Mouse (Mus musculus) neural tube, embryonic 13.5 days (tissue): ENCODE data around the gene Kat8. TPM values are rescaled to one million over a fixed set of nuclear protein-coding genes. Genes with fewer than 3 reads are reported as not detected.
A peak's percentile ranks its signal among the peaks of the same experiment; 100 is the strongest.

Experiments used
- ATAC-seq: fragments of 200-750 bp; cut with Nextera tagmentation; 2 replicates; pipeline ENCODE4 v1.8.0; 2017; ENCODE audit warnings: low read depth, mild to moderate bottlenecking, moderate TSS enrichment, moderate library complexity
- H3K27ac ChIP-seq: fragments of 300-500 bp; sonication (generic); replicated peaks from 2 replicates; pipeline ENCODE4 v1.5.1; 2015; ENCODE audit warnings: moderate library complexity, mild to moderate bottlenecking, inconsistent platforms
- H3K27me3 ChIP-seq: fragments of 300-500 bp; sonication (generic); 2 replicates; pipeline ENCODE4 v1.6.1; 2015; ENCODE audit warnings: mild to moderate bottlenecking, inconsistent platforms
- H3K36me3 ChIP-seq: fragments of 300-500 bp; sonication (generic); 2 replicates; pipeline ENCODE4 v1.6.1; 2015; ENCODE audit warnings: mild to moderate bottlenecking, inconsistent platforms
- H3K4me1 ChIP-seq: fragments of 300-500 bp; sonication (generic); replicated peaks from 2 replicates; pipeline ENCODE4 v1.6.1; 2015; ENCODE audit warnings: inconsistent platforms
- H3K4me2 ChIP-seq: fragments of 300-500 bp; sonication (generic); 2 replicates; pipeline ENCODE4 v1.6.1; 2015; ENCODE audit warnings: inconsistent platforms, mild to moderate bottlenecking, moderate library complexity
- H3K4me3 ChIP-seq: fragments of 300-500 bp; sonication (generic); 2 replicates; pipeline ENCODE4 v1.5.1; 2015; ENCODE audit warnings: mild to moderate bottlenecking, inconsistent platforms
- H3K9ac ChIP-seq: fragments of 300-500 bp; sonication (generic); 2 replicates; pipeline ENCODE4 v1.6.1; 2015; ENCODE audit warnings: moderate library complexity, mild to moderate bottlenecking, inconsistent platforms
- H3K9me3 ChIP-seq: fragments of 300-500 bp; sonication (generic); 2 replicates; pipeline ENCODE4 v1.6.1; 2016; ENCODE audit warnings: inconsistent platforms
- WGBS: fragments of 180-500 bp; shearing (Covaris S2); methylation state at CpG from one replicate; pipeline ENCODE4 v1.1.7; 2015; 5-methylcytosine and 5-hydroxymethylcytosine counted together
- polyA plus RNA-seq: library from polyadenylated mRNA; unstranded; fragments of >200 nt; fragmentation: Nextera tagmentation; extraction: Ambion mirVana; gene quantifications from 2 replicates; pipeline ENCODE4 v1.2.1, GENCODE M21; 2015

The Kat8 gene
- polyA plus RNA-seq, 1 experiment from 2014 or later: 47.1 TPM

DNA sequence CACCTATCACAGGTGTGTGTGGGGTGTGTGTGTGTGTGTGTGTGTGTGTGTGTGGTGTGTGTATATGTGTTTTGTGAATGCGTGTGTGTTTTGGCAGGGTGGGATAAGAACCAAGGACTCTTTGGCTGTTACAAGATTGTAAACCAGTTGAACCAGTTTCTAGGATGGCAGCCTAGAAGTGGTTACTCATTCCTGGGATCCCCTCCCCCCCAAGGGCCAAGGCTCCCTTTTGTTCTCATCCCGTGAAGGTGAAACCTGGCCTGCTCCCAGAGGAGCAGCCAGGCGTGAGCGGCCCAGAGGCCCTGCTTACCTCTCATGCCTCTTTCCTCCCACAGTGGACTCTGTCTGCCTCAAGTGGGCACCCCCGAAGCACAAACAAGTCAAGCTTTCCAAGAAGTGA is 12.9 kb downstream of the Kat8 start:
- Histone ChIP-seq H3K9ac (no peak overlapping the region), H3K27me3 (peaks cover 27% of the 10 kb centered on the region), H3K27ac (no peak overlapping the region), H3K4me3 (no peak overlapping the region), H3K9me3 (no peaks in the 10 kb centered on the region), H3K36me3 (peaks cover 70% of the 10 kb centered on the region), H3K4me1 (peaks cover 6% of the 10 kb centered on the region; the same call in 1 of the 2 replicates), H3K4me2 (no peak overlapping the region)
- WGBS: 82% methylated on average over 5 of the region's 5 CpGs
- ATAC-seq: no peak

DNA sequence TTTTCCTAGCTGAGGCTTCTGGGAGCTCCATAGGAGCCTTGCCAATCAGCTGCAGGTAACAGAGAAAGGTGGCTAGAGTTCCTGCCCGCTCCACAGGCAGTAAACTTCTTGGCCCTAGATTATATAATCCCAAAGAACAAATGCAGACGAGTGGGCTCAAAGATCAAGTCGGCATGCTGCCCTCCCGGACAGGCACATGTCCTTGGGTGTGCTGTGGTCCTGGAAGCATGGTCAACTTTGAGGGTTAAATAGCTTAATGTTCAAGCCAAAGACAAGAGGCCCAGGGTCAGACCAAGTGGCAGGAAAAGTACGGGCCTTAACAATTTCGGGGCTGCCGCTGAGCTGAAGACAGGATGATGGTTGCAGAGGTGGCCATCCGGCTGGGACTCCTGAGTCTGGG is 13.8 kb downstream of the Kat8 start:
- WGBS: 92% methylated on average over 8 of the region's 8 CpGs
- Histone ChIP-seq H3K9me3 (no peaks in the 10 kb centered on the region), H3K4me1 (peaks cover 6% of the 10 kb centered on the region; the same call in 1 of the 2 replicates), H3K27ac (no peak overlapping the region), H3K4me2 (no peak overlapping the region), H3K27me3 (peaks cover 32% of the 10 kb centered on the region), H3K36me3 (peaks cover 62% of the 10 kb centered on the region), H3K4me3 (no peak overlapping the region), H3K9ac (no peak overlapping the region)
- ATAC-seq: no peak

DNA sequence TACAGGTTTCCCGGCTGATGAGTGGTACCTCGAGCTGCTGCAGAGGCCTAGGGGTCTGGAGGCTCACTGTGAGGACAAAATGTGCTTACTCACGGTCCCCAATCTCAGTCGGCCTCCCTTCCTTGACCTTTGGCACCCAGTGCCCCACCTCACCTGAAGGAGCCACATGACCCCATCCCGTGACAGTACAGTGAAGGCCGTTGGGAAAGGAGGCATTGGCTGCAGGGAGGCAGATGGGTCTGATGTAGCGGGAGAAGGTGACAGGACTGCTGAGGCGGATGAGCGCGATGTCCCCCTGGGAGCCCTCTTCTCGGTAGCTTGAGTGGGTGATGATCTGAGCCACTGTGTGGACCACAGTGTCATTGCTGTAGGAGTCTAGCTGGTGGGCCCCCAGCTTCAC is 14.5 kb downstream of the Kat8 start:
- Histone ChIP-seq H3K4me3 (no peak overlapping the region), H3K4me1 (peaks cover 6% of the 10 kb centered on the region; the same call in 1 of the 2 replicates), H3K36me3 (peaks cover 56% of the 10 kb centered on the region), H3K4me2 (no peak overlapping the region), H3K27ac (no peak overlapping the region), H3K9me3 (no peaks in the 10 kb centered on the region), H3K27me3 (peaks cover 38% of the 10 kb centered on the region), H3K9ac (no peak overlapping the region)
- no peak for ATAC-seq
- WGBS: 89% methylated on average over 11 of the region's 11 CpGs

DNA sequence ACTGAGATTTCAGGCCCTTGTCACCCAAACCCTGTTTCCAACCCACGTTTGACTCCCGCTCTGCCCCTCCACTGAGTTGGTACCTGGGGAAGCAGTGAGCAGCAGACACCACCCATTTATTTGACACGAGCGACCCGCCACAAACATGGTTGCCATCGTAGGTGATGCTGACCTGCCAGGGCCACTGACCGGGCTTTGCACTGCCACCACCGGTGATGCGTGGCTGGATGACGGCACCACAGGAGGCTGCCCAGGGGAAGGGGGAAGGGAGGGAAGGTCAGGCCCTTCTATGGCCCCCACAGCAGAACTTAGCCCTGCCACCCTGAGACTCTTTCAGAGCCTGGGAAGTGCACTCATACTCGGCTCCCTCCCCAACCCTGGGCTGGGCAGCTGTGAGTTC is 15.4 kb downstream of the Kat8 start:
- ATAC-seq: no peak
- peaks cover 47% of the 10 kb centered on the region for H3K36me3 ChIP-seq
- H3K4me3 ChIP-seq: no peak overlapping the region
- H3K4me2 ChIP-seq: no peak overlapping the region
- WGBS: 84% methylated on average over 11 of the region's 11 CpGs
- no peak overlapping the region for H3K9ac ChIP-seq
- H3K4me1 ChIP-seq: peaks cover 6% of the 10 kb centered on the region; the same call in 1 of the 2 replicates
- no peaks in the 10 kb centered on the region for H3K9me3 ChIP-seq
- no peak overlapping the region for H3K27ac ChIP-seq
- peaks cover 38% of the 10 kb centered on the region for H3K27me3 ChIP-seq

DNA sequence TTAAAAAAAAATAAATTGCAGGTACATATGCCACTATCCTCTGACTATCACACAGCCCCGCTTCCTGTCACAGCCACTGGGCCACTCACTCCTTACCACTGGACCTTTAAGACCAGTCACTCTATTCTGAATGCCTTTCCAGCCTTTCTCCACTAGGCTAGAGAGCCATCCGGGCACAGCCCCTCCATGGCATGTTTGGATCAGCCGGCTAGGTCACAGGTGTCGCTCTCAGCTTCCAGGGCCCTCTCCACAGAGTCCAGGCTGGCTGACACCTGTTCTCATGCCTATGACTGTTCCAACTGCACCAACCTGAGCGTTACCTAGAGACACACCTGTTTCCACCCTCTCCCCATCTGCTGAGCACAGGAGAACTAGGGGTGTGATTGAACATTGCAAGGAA is 16.3 kb downstream of the Kat8 start:
- 60% methylated on average over 5 of the region's 5 CpGs for WGBS
- no peak overlapping the region for H3K27ac ChIP-seq
- peaks cover 38% of the 10 kb centered on the region for H3K27me3 ChIP-seq
- H3K4me2 ChIP-seq: no peak overlapping the region
- no peak overlapping the region for H3K9ac ChIP-seq
- H3K9me3 ChIP-seq: no peaks in the 10 kb centered on the region
- no peak overlapping the region for H3K4me3 ChIP-seq
- no peak for ATAC-seq
- peaks cover 38% of the 10 kb centered on the region for H3K36me3 ChIP-seq
- H3K4me1 ChIP-seq: peaks cover 6% of the 10 kb centered on the region; the same call in 1 of the 2 replicates

DNA sequence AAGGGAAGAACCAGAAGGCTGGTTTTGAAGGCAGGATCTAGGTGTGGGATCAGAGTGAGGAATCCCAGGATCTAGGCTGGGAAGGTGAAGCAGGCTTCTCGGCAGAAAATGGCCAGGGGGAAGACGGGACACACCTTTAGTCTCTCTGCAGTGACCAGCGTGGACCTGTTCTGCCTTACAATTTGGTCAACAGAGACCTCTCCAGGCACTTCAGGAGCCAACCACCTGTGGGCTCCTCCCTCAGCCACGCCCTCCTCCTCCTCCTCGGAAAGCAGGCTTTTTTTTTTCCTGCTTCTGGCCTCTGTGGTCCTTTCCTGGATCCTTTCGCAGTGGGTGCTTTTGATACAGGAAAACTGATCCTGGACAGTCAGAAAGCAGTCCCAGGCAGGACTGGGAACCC is 17.6 kb downstream of the Kat8 start, which contains the start of gene Prss8:
TSS of gene Prss8 (minus strand) at position 182 of the 400 bp plus-strand sequence.
- peaks cover 25% of the 10 kb centered on the region for H3K36me3 ChIP-seq
- H3K27ac ChIP-seq: no peak within 1 kb of the TSS
- peaks cover 14% of the 10 kb centered on the region for H3K4me1 ChIP-seq
- peak within 1 kb of the TSS; percentile 43; the same call in 1 of the 2 replicates for H3K9ac ChIP-seq
- no peak for ATAC-seq
- peaks cover 38% of the 10 kb centered on the region for H3K27me3 ChIP-seq
- H3K9me3 ChIP-seq: no peaks in the 10 kb centered on the region
- no peak within 1 kb of the TSS; the same call in 1 of the 2 replicates for H3K4me3 ChIP-seq
- H3K4me2 ChIP-seq: peak within 1 kb of the TSS; percentile 30
- 9% methylated on average over 6 of the region's 6 CpGs for WGBS

DNA sequence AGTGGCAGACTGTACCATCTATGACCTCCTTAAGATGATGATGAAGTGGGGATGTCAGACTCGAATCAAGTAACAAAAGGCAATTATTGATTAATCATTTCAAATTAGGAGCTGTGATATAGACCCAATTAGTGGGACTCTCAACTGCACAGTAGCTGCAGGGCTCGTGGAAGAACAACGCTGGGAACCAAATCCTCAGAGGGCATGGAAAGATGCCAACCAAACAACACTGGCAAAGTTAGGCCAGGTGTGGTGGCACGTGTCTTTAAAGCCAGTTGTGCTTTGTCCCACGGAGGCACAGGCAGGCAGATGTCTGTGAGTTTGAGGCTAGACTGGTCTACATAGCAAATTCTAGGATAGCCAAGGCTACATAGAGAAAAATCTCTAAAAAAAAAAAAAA is 18.3 kb downstream of the Kat8 start:
- WGBS: 77% methylated on average over 5 of the region's 5 CpGs
- no peak overlapping the region for H3K9ac ChIP-seq
- H3K27ac ChIP-seq: no peak overlapping the region
- no peaks in the 10 kb centered on the region for H3K9me3 ChIP-seq
- no peak overlapping the region for H3K4me2 ChIP-seq
- H3K27me3 ChIP-seq: peaks cover 38% of the 10 kb centered on the region
- H3K4me1 ChIP-seq: peaks cover 15% of the 10 kb centered on the region
- peaks cover 18% of the 10 kb centered on the region for H3K36me3 ChIP-seq
- no peak for ATAC-seq
- H3K4me3 ChIP-seq: no peak overlapping the region

DNA sequence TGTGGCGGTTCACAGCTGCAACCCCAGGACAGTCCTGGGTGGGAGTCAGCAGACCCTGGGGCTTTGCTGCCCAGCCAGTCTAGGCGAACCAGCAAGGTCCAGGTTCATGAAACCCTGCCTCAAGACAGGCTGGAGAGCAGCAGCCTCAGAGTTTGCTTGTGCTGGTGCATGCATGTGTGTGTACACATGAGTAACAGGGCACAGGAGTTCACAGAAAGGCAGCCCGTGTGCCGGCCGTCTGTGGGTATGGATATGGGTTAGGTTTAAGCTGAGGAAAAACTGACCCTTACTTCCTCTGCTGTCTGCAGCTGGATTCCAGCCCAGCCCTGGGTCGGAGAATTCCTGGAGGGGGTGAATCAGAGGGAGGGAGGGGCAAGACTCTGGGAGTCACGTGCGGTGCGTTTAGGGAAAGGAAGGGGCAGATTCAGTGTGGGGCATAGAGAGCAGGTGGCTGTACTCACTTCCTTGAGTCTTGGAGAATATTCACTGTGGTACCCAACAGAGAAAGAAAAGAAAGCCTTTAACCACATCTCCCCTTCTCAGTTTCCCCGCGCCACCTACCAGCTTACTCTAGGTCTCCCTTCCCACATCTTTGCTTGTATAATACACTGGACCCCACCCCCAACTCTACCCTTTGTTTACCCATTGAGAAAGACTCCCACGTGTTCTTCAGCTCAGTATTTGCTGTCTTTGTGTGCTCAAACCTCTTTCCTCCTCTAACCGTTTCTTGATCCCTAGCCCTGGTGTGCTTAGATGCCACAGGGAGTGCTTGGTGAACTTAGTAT is 19.2 kb downstream of the Kat8 start:
- Histone ChIP-seq H3K4me3 (no peak overlapping the region), H3K4me1 (peaks cover 23% of the 10 kb centered on the region), H3K27ac (no peak overlapping the region), H3K9ac (no peak overlapping the region), H3K27me3 (peaks cover 38% of the 10 kb centered on the region), H3K9me3 (no peaks in the 10 kb centered on the region), H3K36me3 (peaks cover 9% of the 10 kb centered on the region), H3K4me2 (no peak overlapping the region)
- no peak for ATAC-seq
- WGBS: 49% methylated on average over 13 of the region's 13 CpGs

DNA sequence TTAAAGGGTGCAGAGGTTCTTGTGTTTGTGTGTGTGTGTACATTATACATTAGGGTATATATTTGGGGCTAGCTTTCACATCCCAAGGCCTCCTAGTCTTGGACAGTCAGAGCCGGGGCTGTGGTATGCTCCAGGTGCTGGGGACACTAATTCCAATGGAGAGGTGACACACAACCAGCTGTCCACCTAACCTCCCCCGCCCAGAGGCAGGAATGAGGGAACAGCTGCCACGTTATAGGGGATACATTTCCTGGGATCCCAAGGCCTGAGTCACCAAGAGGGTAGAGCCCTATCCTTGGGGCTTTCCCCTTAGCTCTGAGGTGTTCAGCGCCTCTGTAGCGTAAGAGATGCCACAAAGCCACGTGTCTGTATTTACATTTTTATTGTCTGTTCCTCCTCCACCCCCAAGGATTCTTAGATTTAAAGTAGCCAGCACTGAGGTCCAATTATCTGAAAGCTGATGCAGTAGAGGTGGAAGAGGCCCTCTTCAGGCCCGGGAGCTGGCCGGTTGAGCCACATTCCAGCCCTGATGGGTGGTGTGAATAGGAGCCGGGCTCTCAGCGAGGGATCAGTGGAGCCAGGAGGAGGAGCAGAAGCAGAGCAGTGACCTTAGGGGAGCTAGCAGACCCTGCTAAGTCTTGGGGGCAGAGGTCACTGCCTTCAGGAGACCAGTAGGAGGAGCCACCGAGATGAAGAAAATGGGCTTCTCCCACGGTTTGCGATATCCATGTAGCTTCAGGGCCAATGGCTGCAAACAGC is 20.1 kb downstream of the Kat8 start:
- Histone ChIP-seq H3K27ac (no peak overlapping the region), H3K9ac (0 out of 2 replicates have a peak overlapping the region, but pooled peaks have one; percentile 31), H3K4me2 (no peak overlapping the region), H3K4me3 (no peak overlapping the region), H3K36me3 (no peaks in the 10 kb centered on the region), H3K9me3 (no peaks in the 10 kb centered on the region), H3K4me1 (peaks cover 24% of the 10 kb centered on the region), H3K27me3 (peaks cover 38% of the 10 kb centered on the region)
- no peak for ATAC-seq
- 24% methylated on average over 13 of the region's 13 CpGs for WGBS

DNA sequence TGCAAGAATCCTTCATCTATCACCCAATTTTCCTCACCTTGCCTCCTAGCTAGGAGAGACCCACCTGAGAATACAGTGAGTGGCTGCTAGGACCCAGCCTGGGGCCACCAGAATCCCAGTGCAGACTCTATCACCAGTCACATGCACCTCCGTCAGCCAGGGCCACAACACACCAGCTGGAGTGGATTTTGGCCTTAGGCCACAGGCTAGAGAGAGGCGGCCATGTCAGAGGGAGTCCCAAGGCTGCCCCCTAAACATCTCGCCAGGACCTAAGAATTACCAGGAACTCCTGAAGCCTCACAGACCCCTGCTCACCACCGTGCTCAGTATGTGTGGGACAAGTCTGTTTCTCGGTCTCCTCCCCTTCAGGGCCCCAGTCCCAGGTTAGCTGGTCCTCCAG is 21.8 kb downstream of the Kat8 start:
- no peaks in the 10 kb centered on the region for H3K9me3 ChIP-seq
- WGBS: 81% methylated on average over 5 of the region's 5 CpGs
- H3K4me3 ChIP-seq: no peak overlapping the region
- H3K27ac ChIP-seq: no peak overlapping the region
- peak overlapping the region; percentile 23; the same call in 1 of the 2 replicates for H3K9ac ChIP-seq
- H3K36me3 ChIP-seq: no peaks in the 10 kb centered on the region
- no peak overlapping the region for H3K4me2 ChIP-seq
- peaks cover 23% of the 10 kb centered on the region for H3K27me3 ChIP-seq
- no peak for ATAC-seq
- peaks cover 24% of the 10 kb centered on the region for H3K4me1 ChIP-seq

DNA sequence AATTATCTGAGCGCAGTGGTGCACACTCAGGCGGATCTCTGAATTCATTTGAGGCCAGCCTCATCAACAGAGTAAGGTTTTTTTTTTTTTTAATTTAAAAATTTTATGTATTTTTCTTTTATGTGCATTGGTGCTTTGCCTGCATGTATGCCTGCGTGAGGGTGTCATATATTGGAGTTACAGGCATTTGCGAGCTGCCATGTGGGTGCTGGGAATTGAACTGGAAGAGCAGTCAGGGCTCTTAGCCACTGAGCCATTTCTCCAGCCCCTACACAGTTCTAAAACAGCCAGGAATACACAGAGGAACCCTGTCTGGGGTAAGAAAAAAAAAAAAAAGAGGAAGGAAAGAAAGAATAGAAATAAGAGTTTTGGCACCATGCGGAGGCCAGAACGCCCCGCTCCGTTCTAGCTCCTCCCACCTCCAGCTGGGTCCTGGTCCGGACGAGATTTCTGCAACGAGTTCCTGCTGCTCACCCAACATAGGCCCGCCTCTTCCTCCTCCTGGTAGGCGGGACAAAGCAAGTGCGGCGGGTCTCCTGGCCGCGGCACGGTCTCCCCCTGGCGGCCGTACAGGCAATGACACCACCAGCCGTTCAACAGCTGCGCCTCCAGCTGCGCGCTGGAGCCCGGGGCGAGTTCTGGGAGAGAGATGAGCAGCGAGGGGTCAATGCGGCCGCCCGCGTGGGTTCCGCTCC is 22.9 kb downstream of the Kat8 start:
- Histone ChIP-seq H3K27ac (peak overlapping the region; percentile 82), H3K9me3 (no peaks in the 10 kb centered on the region), H3K4me1 (peaks cover 18% of the 10 kb centered on the region), H3K9ac (peak overlapping the region; percentile 87), H3K36me3 (no peaks in the 10 kb centered on the region), H3K27me3 (peaks cover 12% of the 10 kb centered on the region), H3K4me3 (peak overlapping the region; percentile 74), H3K4me2 (peak overlapping the region; percentile 88)
- ATAC-seq: peak; percentile 96
- 7% methylated on average over 32 of the region's 32 CpGs for WGBS

DNA sequence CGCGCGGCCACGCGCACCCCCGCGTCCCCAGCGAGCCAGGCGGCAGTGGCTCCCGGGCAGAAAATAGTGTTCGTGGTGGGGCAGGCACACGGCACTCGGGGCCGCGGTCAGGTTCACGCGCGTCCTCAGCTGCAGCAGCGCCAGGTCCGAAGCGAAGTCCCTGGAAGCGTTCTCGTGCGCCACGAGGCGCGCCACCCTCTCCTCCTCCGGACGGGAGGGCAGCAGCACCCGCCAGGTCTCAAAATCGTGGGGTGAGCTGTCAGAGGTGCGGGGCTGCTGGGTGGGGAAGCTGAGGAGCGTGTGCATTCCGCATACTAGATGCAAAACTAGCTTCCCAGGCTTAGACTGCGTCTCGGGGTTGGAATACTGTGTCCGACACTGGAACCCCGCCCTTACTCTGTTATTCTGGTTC is 23.4 kb downstream of the Kat8 start:
- Histone ChIP-seq H3K9me3 (no peaks in the 10 kb centered on the region), H3K36me3 (no peaks in the 10 kb centered on the region), H3K4me2 (peak overlapping the region; percentile 88), H3K27me3 (peaks cover 6% of the 10 kb centered on the region), H3K4me1 (peaks cover 18% of the 10 kb centered on the region), H3K4me3 (peak overlapping the region; percentile 74), H3K27ac (peak overlapping the region; percentile 82), H3K9ac (peak overlapping the region; percentile 87)
- peak; percentile 73 for ATAC-seq
- WGBS: 1% methylated on average over 38 of the region's 38 CpGs
